Mouse (Mus musculus) embryonic facial prominence, embryonic 15.5 days (tissue): ENCODE measurements at regions not wholly inside any gene's neighbourhood (a gene's known extent, or its start where the extent isn't known, plus 50 kb on each side); places are given as distances from the start of the nearest gene placed in this dataset.
A peak's percentile ranks its signal among the peaks of the same experiment; 100 is the strongest.

ENCODE experiments used
- ATAC-seq: fragments of 200-750 bp; cut with Nextera tagmentation; 2 replicates; pipeline ENCODE4 v1.8.0; 2017; ENCODE audit warnings: low read depth, moderate TSS enrichment; ENCODE audit not compliant: insufficient number of reproducible peaks, low FRiP score, low TSS enrichment
- H3K27ac ChIP-seq: fragments of 300-500 bp; sonication (generic); replicated peaks from 2 replicates; pipeline ENCODE4 v1.5.1; 2015; ENCODE audit warnings: mild to moderate bottlenecking, inconsistent platforms
- H3K27me3 ChIP-seq: fragments of 300-500 bp; sonication (generic); 2 replicates; pipeline ENCODE4 v1.6.1; 2015; ENCODE audit warnings: inconsistent platforms
- H3K36me3 ChIP-seq: fragments of 300-500 bp; sonication (generic); 2 replicates; pipeline ENCODE4 v1.6.1; 2015; ENCODE audit warnings: mild to moderate bottlenecking, inconsistent platforms
- H3K4me1 ChIP-seq: fragments of 300-500 bp; sonication (generic); 2 replicates; pipeline ENCODE4 v1.6.1; 2015; ENCODE audit warnings: inconsistent platforms
- H3K4me2 ChIP-seq: fragments of 300-500 bp; sonication (generic); replicated peaks from 2 replicates; pipeline ENCODE4 v1.6.1; 2015; ENCODE audit warnings: mild to moderate bottlenecking, inconsistent platforms
- H3K4me3 ChIP-seq: fragments of 300-500 bp; sonication (generic); replicated peaks from 2 replicates; pipeline ENCODE4 v1.5.1; 2015; ENCODE audit warnings: mild to moderate bottlenecking, inconsistent platforms
- H3K9ac ChIP-seq: fragments of 300-500 bp; sonication (generic); 2 replicates; pipeline ENCODE4 v1.6.1; 2015; ENCODE audit warnings: inconsistent platforms
- H3K9me3 ChIP-seq: fragments of 300-500 bp; sonication (generic); replicated peaks from 2 replicates; pipeline ENCODE4 v1.6.1; 2016; ENCODE audit warnings: inconsistent platforms
- WGBS: fragments of 180-500 bp; shearing (Covaris S2); methylation state at CpG from one replicate; pipeline ENCODE4 v1.1.7; 2015; 5-methylcytosine and 5-hydroxymethylcytosine counted together

DNA sequence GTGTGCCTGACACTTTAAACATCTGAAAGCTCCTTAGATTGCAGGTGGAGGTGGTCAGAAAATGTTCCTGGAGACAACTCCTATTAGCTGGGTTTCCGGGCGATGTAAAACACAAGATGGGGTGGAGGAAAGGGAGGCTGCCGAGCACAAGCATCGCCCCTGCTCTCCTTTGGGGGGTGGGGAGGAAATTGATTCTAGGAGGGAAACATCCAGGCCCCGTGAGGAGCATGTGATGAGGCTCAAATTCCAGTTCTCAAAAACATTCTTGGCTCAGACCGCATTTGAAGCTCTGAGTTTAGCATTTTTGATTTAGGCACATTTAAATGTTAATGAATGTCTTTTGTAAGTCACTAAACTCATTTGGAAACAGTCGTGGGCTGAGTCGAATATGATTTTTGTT, 105.5 kb downstream of the Rpl14 start:
- Histone ChIP-seq H3K27ac (no peak overlapping the region), H3K27me3 (peaks cover 3% of the 10 kb centered on the region; the same call in 1 of the 2 replicates), H3K9ac (no peak overlapping the region), H3K4me1 (peaks cover 22% of the 10 kb centered on the region), H3K9me3 (no peaks in the 10 kb centered on the region), H3K36me3 (no peaks in the 10 kb centered on the region), H3K4me3 (no peak overlapping the region), H3K4me2 (no peak overlapping the region)
- ATAC-seq, result no peak
- 25% methylated on average over 8 of the region's 8 CpGs for WGBS

DNA sequence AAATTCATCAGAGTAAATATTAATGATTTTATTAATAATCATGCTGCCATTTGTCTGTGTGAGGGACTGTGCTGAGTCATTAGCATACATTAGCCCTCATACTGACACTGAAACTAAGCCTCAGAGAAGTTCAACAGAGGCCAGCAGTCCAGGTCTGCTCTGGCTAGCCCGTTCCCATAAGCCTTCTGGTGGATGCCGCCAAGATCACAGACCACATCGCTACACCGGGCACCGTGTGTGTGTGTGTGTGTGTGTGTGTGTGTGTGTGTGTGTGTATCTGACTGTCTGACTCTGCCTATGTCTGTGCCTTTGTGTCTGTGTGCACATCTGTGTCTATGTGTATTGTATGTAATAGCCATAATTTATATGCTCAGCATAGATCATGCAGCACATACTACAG, 106.0 kb downstream of the Rpl14 start:
- H3K27me3 ChIP-seq, result peaks cover 3% of the 10 kb centered on the region; the same call in 1 of the 2 replicates
- H3K4me1 ChIP-seq, result peaks cover 22% of the 10 kb centered on the region
- H3K4me3 ChIP-seq, result no peak overlapping the region
- no peak overlapping the region for H3K9ac ChIP-seq
- no peaks in the 10 kb centered on the region for H3K9me3 ChIP-seq
- H3K36me3 ChIP-seq, result no peaks in the 10 kb centered on the region
- H3K4me2 ChIP-seq, result no peak overlapping the region
- 70% methylated on average over 5 of the region's 5 CpGs for WGBS
- ATAC-seq, result no peak
- H3K27ac ChIP-seq, result no peak overlapping the region

DNA sequence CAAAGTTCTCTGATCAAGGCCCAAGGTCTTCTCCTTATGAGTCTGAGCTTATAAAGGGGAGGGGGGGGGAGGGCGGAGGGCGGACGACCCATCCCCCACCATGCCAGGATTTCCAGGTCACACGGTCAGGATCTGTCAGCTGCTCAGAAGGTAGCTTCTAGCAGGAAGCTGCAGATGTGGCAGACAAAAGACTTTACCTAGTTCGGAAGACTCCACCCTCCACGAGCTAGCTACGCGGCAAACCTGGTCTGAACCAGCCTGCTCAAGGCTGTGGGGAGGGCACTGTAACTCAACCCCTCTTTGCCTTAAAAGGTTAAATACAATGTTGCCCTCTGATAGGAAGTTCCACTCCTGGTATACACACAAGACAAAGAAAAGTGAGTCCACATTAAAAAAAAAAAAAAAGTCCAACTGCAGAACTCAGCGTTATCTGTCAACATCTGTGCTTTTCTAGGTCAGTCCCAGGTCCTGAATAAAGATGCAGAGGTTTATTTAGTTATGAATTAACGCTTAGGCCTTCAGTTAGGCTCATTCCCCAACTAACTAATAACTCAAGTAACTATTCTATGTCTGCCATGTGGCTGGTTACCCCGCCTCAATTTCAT, 108.7 kb downstream of the Rpl14 start:
- Histone ChIP-seq H3K9me3 (no peaks in the 10 kb centered on the region), H3K4me2 (no peak overlapping the region), H3K4me1 (peaks cover 22% of the 10 kb centered on the region), H3K9ac (no peak overlapping the region), H3K4me3 (no peak overlapping the region), H3K27me3 (peaks cover under 1% of the 10 kb centered on the region; the same call in 1 of the 2 replicates), H3K27ac (no peak overlapping the region), H3K36me3 (no peaks in the 10 kb centered on the region)
- ATAC-seq, result no peak; the same call in 1 of the 2 replicates
- 30% methylated on average over 11 of the region's 11 CpGs for WGBS

DNA sequence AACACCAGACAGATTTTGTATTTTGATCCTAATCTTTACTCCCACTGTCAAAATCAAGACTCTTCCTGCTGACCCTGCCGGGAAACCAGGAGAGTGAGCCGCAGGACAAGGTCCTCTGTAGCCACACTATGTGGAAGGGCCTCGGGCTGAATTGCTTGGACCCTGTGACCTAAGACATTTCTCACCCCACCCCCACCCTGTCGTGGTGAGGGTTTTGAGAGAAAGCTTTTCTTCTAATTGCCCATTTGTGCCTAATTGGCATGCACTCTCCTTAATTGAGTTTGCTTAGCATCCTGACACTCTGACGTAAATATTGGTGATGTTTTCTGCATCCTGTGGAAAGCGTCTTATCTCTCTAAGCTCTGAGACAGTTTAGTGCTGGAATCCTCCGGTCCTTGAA, 110.2 kb downstream of the Rpl14 start:
- Histone ChIP-seq H3K9ac (no peak overlapping the region), H3K27me3 (no peaks in the 10 kb centered on the region), H3K4me1 (peaks cover 8% of the 10 kb centered on the region), H3K36me3 (no peaks in the 10 kb centered on the region), H3K4me3 (no peak overlapping the region), H3K4me2 (no peak overlapping the region), H3K9me3 (no peaks in the 10 kb centered on the region), H3K27ac (no peak overlapping the region)
- 35% methylated on average over 7 of the region's 7 CpGs for WGBS
- ATAC-seq, result no peak

DNA sequence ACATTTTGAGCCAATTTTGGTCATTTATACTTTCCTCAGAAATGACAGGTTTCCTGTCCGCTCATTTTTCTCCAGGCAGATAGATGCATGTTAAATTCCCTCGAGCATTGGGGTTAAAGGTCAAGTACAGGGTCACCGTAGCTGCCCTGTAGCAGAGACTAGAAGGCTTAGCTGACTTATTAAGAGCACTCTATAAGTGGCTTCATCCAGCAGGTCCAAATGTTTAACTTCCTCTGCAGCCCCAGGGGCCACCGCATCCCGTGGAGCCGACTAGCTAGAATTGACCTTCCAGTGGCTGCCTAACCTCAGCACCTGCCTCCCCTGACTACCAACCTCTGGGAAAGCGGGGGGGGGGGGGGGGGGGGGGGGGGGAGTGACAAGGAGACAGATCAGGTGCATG, 114.7 kb downstream of the Rpl14 start:
- Histone ChIP-seq H3K27me3 (no peaks in the 10 kb centered on the region), H3K36me3 (no peaks in the 10 kb centered on the region), H3K9me3 (no peaks in the 10 kb centered on the region), H3K9ac (no peak overlapping the region), H3K4me2 (no peak overlapping the region), H3K4me3 (no peak overlapping the region), H3K27ac (no peak overlapping the region), H3K4me1 (peaks cover 22% of the 10 kb centered on the region)
- ATAC-seq, result no peak
- WGBS, result 10% methylated on average over 6 of the region's 7 CpGs

DNA sequence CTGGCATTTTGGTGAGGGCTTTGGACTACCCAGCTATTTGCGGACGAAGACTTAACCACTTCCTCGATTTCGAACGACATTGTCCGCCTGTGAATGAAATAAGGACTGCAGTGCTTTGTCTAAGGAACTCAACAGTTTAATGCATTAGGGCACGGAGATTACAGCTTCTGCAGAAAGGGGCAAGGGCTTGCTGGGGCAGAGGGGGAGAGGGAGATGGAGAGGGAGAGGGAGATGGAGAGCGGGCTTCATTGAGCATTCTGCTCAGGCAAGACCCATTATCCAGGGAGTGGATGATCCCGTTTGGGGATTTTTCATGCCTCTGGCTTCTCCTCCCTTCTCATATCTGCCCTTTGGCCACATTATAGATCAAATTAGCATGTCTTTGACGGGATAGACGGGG, 117.8 kb downstream of the Rpl14 start:
- H3K27ac ChIP-seq, result no peak overlapping the region
- 74% methylated on average over 11 of the region's 11 CpGs for WGBS

DNA sequence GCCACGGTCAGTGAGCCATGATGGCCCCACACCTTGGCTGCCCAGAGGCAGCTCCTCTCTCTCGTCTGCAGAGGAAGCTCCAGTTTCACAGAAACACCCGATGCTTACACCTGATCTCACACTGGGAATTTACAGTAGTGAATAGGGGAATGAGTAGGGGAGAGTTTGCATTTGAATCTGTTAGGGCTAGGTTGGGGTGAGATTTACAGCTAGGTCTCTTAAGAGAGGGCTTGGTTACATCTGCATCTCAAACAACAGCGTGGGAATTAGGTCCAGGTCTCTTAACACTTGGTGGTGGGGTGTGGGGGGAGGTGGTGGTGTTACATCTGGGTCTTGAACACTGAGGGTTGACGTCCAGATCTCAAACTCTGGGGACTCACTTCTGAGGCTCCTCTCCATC, 119.3 kb downstream of the Rpl14 start:
- Histone ChIP-seq H3K4me3 (no peak overlapping the region), H3K4me2 (peak overlapping the region; percentile 48), H3K27me3 (no peaks in the 10 kb centered on the region), H3K27ac (peak overlapping the region; percentile 97), H3K36me3 (no peaks in the 10 kb centered on the region), H3K9ac (no peak overlapping the region), H3K9me3 (no peaks in the 10 kb centered on the region), H3K4me1 (peaks cover 41% of the 10 kb centered on the region)
- no peak for ATAC-seq
- 14% methylated on average over 5 of the region's 5 CpGs for WGBS

More for the DNA sequence above, 117.8 kb downstream of the Rpl14 start:
- H3K4me1 ChIP-seq, result peaks cover 44% of the 10 kb centered on the region
- H3K4me3 ChIP-seq, result no peak overlapping the region
- H3K36me3 ChIP-seq, result no peaks in the 10 kb centered on the region
- no peaks in the 10 kb centered on the region for H3K9me3 ChIP-seq
- no peaks in the 10 kb centered on the region for H3K27me3 ChIP-seq
- ATAC-seq, result no peak
- H3K4me2 ChIP-seq, result no peak overlapping the region
- no peak overlapping the region for H3K9ac ChIP-seq

DNA sequence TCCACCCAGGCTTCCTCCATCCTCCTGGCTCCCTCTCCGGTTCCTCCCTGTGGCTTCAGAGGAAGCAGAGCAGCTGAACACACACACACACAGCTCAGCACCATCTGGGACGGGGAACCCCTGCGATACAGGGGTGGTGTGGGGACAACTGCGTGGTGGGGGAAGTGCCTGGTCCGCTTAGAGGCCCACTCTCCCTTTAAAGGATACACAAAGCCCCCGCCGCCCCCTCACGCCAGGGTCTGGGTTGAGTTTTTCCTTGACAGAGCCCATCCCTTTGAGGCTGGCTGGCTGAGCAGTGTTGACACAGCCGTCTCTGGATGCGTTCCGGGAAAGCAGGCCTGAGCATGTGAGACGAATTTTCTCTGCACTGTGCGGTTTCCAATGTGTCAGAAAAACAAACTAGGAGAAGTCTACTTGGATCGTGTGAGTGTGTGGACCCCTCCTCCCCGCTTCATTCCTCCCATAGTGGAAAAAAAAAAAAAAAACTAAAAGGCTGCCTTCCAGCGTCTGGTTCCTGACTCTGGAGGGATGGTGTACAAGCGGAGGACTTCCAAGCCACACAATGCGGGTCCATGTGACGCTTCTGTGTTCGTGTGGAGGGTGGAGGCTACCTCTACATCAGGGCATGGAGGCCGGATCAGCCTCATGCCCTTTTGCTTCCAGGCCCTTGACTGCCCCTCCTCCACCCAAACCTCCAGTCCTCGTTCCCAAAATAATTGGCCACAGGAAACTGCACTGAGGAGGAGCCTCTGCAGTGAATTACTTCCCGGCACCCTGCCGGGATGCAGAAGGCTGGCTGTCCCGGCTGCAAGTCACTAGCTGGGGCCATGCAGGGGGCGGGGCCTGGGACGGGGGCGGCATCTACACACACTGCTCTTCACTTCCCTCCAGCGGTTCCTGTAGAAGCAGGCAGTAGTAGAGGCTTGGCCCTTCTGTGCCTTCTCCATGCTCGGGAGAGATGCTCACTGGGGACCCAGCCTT, 120.0 kb downstream of the Rpl14 start:
- Histone ChIP-seq H3K9me3 (0 out of 2 replicates have a peak, but pooled peaks cover 3% of the 10 kb centered on the region), H3K27ac (peak overlapping the region; percentile 97), H3K4me2 (peak overlapping the region; percentile 48), H3K4me3 (peak overlapping the region; percentile 18), H3K36me3 (no peaks in the 10 kb centered on the region), H3K27me3 (no peaks in the 10 kb centered on the region), H3K9ac (no peak overlapping the region), H3K4me1 (peaks cover 41% of the 10 kb centered on the region)
- peak; percentile 91 for ATAC-seq
- WGBS, result under 1% methylated on average over 30 of the region's 30 CpGs

DNA sequence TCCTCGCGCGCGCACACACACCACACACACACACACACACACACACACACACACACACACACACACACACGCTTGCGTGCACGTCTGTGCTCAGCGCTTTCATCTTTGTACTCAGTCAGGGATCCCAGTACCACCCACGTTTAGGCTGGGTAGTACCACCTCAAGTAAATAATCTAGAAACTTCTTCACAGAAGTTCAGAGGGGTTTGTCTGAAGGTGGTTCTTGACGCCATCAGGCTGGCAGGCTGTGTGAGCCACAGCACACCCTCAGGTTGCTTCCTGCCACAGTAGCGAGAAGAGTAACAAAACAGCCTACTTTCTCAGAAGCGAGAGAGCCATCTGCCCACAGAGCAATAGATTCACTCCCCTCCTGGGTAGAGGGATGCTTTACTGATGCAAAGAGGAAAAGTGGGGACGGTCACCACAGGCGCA, 120.7 kb downstream of the Rpl14 start:
- peak overlapping the region; percentile 48 for H3K4me2 ChIP-seq
- no peak overlapping the region for H3K9ac ChIP-seq
- no peaks in the 10 kb centered on the region for H3K27me3 ChIP-seq
- peaks cover 41% of the 10 kb centered on the region for H3K4me1 ChIP-seq
- H3K4me3 ChIP-seq, result peak overlapping the region; percentile 18
- no peak for ATAC-seq
- H3K27ac ChIP-seq, result peak overlapping the region; percentile 97
- H3K9me3 ChIP-seq, result 0 out of 2 replicates have a peak, but pooled peaks cover 3% of the 10 kb centered on the region
- WGBS, result 12% methylated on average over 14 of the region's 14 CpGs
- no peaks in the 10 kb centered on the region for H3K36me3 ChIP-seq

DNA sequence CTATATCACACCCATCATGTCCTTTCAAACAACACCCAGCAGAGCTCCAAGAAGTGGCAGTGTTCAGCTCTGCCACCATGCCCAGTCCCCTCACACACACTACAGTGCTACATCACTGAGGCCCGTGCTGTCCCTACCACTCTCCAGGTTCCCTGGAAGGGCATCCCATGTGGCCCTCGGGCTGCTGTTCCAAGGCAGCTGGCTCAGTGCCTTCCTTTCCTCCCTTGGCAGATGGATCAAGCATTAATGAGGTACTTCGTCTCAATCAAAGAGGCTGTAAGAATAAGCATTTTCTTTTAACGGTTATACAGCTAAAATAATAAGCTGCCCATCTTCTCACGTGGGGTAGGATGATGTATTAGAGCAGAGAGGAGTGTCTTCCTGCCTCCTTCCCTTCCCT, 123.2 kb downstream of the Rpl14 start:
- 67% methylated on average over 5 of the region's 5 CpGs for WGBS
- H3K36me3 ChIP-seq, result no peaks in the 10 kb centered on the region
- no peak overlapping the region for H3K9ac ChIP-seq
- no peaks in the 10 kb centered on the region for H3K27me3 ChIP-seq
- H3K4me1 ChIP-seq, result peaks cover 37% of the 10 kb centered on the region
- 0 out of 2 replicates have a peak, but pooled peaks cover 3% of the 10 kb centered on the region for H3K9me3 ChIP-seq
- H3K4me2 ChIP-seq, result no peak overlapping the region
- no peak overlapping the region for H3K27ac ChIP-seq
- no peak overlapping the region for H3K4me3 ChIP-seq
- no peak for ATAC-seq

DNA sequence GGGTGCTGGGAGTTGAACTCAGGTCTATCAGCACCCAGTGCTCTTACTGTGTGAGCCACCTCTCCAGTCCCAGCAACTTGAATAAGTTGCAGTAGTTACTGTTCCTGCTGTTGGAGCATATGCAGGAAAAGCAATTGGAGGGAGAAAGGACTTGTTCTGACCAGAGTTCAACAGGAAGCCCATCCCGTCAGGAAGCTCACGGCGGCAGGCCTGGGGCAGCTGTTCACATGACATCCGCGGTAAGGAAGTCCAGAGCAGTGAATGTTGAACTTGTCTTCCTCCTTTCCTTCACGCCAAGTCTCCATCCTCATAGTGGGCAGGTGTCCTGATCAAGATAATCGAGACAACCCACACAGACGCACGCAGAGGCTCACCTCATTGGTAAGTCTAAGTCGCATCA, 124.7 kb downstream of the Rpl14 start:
- Histone ChIP-seq H3K36me3 (no peaks in the 10 kb centered on the region), H3K4me1 (peaks cover 22% of the 10 kb centered on the region), H3K27ac (no peak overlapping the region), H3K9ac (no peak overlapping the region), H3K27me3 (no peaks in the 10 kb centered on the region), H3K4me3 (no peak overlapping the region), H3K9me3 (0 out of 2 replicates have a peak, but pooled peaks cover 3% of the 10 kb centered on the region), H3K4me2 (no peak overlapping the region)
- no peak for ATAC-seq
- WGBS, result 86% methylated on average over 10 of the region's 10 CpGs
